Mouse (Mus musculus): ENCODE measurements around the gene Urah. TPM values are rescaled to one million over a fixed set of nuclear protein-coding genes. Genes with fewer than 3 reads are reported as not detected.

Gene Urah
- polyA plus RNA-seq, 1 experiment from 2014 or later = 0.23 TPM

DNA sequence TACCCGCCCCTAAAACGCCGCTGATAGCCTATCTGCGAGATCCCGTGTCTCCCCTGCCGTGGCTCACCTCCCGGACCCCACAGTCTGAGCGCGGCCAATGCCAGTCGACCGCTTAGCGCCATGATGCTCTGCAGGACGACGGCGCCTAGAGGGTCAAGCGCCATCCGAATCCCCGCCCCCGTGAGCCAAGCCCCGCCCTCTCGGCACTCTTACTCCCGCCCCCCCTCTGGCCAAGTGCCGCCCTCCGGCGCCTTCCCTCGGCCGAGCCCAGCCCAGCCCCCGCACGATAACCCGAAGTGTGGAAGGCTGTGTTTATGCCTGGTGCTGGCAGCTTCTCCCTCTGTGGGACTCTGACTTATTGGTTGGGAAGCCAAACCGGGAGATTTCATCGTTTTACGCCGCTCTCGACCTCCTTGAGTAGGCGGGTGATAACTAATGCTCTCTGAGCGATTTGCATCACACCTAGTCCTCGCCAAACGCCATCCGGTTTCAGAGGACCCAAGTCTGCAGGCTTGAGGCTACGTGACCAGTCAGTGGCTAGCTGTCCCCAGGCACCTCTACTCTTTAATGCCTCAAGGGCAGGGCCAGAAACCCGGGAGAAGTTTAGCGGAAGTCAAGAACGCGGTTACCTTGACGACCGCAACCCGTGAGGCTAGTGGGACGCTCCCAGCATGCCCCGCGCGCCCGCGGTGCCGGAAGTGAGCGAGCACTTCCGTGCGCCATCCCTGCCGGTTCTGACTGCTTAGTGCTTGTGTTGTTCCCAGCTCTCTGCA, 47.1 kb downstream of the Urah start, which contains the start of the genes Psmd13 and Sirt3:
Gene Psmd13 (plus strand): TSS at position 273 of the 773 bp plus-strand sequence.
Gene Sirt3 (minus strand): TSS at position 614 of the 773 bp plus-strand sequence.
- Histone ChIP-seq H3K4me2 (peak within 1 kb of the TSS; percentile 74), H3K4me1 (peaks cover 26% of the 10 kb centered on the region), H3K9ac (replicated peaks) (peak within 1 kb of the TSS; percentile 72), H3K27me3 (replicated peaks) (no peaks in the 10 kb centered on the region), H3K4me3 (replicated peaks) (peak within 1 kb of the TSS; percentile 75), H3K9me3 (replicated peaks) (no peaks in the 10 kb centered on the region), H3K36me3 (peaks cover 16% of the 10 kb centered on the region), H3K27ac (replicated peaks) (peak within 1 kb of the TSS; percentile 90)
- peak; percentile 96 for ATAC-seq (ENCODE audit: low FRiP score)
- under 1% methylated on average over 59 of the region's 59 CpGs for WGBS

DNA sequence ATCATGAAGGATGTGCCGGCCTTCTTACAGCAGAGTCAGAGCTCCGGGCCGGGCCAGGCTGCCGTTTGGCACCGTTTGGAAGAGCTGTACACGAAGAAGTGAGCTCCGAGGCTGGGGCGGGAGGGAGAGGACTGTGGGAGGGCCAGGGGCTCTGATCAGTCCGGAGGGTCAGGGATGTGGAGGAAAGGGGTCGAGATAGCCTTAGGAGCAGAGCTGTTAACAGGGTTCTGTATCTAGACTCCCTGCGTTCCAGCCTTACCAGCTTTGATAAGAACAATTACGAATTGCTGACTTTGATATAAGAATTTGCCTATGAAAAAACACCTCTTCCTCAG, 47.6 kb downstream of the Urah start:
- peak overlapping the region; percentile 74 for H3K4me2 ChIP-seq
- WGBS = under 1% methylated on average over 12 of the region's 12 CpGs
- peak overlapping the region; percentile 75 for H3K4me3 ChIP-seq (replicated peaks)
- peak overlapping the region; percentile 72 for H3K9ac ChIP-seq (replicated peaks)
- H3K9me3 ChIP-seq (replicated peaks) = no peaks in the 10 kb centered on the region
- ATAC-seq (ENCODE audit: low FRiP score) = peak; percentile 69; the same call in 1 of the 2 replicates
- peak overlapping the region; percentile 90 for H3K27ac ChIP-seq (replicated peaks)
- H3K27me3 ChIP-seq (replicated peaks) = no peaks in the 10 kb centered on the region
- H3K36me3 ChIP-seq = peaks cover 19% of the 10 kb centered on the region
- peaks cover 26% of the 10 kb centered on the region for H3K4me1 ChIP-seq

Other genes starting within 250 kb of the Urah start
- gene Olfr46, start 233.7 kb upstream of the Urah start, polyA plus RNA-seq (2015; fragmentation: Nextera tagmentation; extraction: Ambion mirVana) = 0.01 TPM in 1 of 2 replicates, not detected in the other
- not detected in 2 replicates for gene Olfr61, start 206.0 kb upstream of the Urah start, polyA plus RNA-seq (2015; fragmentation: Nextera tagmentation; extraction: Ambion mirVana)
- gene Olfr53, start 188.6 kb upstream of the Urah start, polyA plus RNA-seq (2015; fragmentation: Nextera tagmentation; extraction: Ambion mirVana) = not detected in 2 replicates
- gene Olfr539, start 175.1 kb upstream of the Urah start, polyA plus RNA-seq (2015; fragmentation: Nextera tagmentation; extraction: Ambion mirVana) = 0.01 TPM in 2 replicates
- gene Olfr45, start 153.1 kb upstream of the Urah start, polyA plus RNA-seq (2015; fragmentation: Nextera tagmentation; extraction: Ambion mirVana) = not detected in 2 replicates
- not detected in 2 replicates for gene Olfr541, start 137.8 kb upstream of the Urah start, polyA plus RNA-seq (2015; fragmentation: Nextera tagmentation; extraction: Ambion mirVana)
- gene Cyp2e1, start 71.3 kb upstream of the Urah start, polyA plus RNA-seq (2015; fragmentation: Nextera tagmentation; extraction: Ambion mirVana) = not detected in 2 replicates
- 0.47 and 0.73 TPM in 2 replicates for gene Syce1, start 47.2 kb upstream of the Urah start, polyA plus RNA-seq (2015; fragmentation: Nextera tagmentation; extraction: Ambion mirVana)
- gene Zfp941, start 12.8 kb upstream of the Urah start, polyA plus RNA-seq (2015; fragmentation: Nextera tagmentation; extraction: Ambion mirVana) = 29.4 and 33.1 TPM in 2 replicates
- not detected in 2 replicates for gene Scgb1c1, start 10.5 kb downstream of the Urah start, polyA plus RNA-seq (2015; fragmentation: Nextera tagmentation; extraction: Ambion mirVana)
- not detected in 2 replicates for gene Odf3, start 12.8 kb downstream of the Urah start, polyA plus RNA-seq (2015; fragmentation: Nextera tagmentation; extraction: Ambion mirVana)
- gene Gm45785, start 21.3 kb downstream of the Urah start, polyA plus RNA-seq (2015; fragmentation: Nextera tagmentation; extraction: Ambion mirVana) = not detected in 2 replicates
- 91.9 and 94.8 TPM in 2 replicates for gene Ric8a, start 21.9 kb downstream of the Urah start, polyA plus RNA-seq (2015; fragmentation: Nextera tagmentation; extraction: Ambion mirVana)
- 45.8 and 49.1 TPM in 2 replicates for gene Bet1l, start 22.6 kb downstream of the Urah start, polyA plus RNA-seq (2015; fragmentation: Nextera tagmentation; extraction: Ambion mirVana)
- gene Psmd13, start 47.0 kb downstream of the Urah start, polyA plus RNA-seq (2015; fragmentation: Nextera tagmentation; extraction: Ambion mirVana) = 253 and 254 TPM in 2 replicates
- gene Sirt3, start 47.3 kb downstream of the Urah start, polyA plus RNA-seq (2015; fragmentation: Nextera tagmentation; extraction: Ambion mirVana) = 61.9 and 67.8 TPM in 2 replicates
- 1.5 and 4.8 TPM in 2 replicates for gene Cox8b, start 65.4 kb downstream of the Urah start, polyA plus RNA-seq (2015; fragmentation: Nextera tagmentation; extraction: Ambion mirVana)
- 0.67 and 5.6 TPM in 2 replicates for gene Nlrp6, start 85.9 kb downstream of the Urah start, polyA plus RNA-seq (2015; fragmentation: Nextera tagmentation; extraction: Ambion mirVana)
- gene Pgghg, start 106.4 kb downstream of the Urah start, polyA plus RNA-seq (2015; fragmentation: Nextera tagmentation; extraction: Ambion mirVana) = 6.3 and 10.2 TPM in 2 replicates
- gene Ifitm5, start 115.3 kb downstream of the Urah start, polyA plus RNA-seq (2015; fragmentation: Nextera tagmentation; extraction: Ambion mirVana) = 3.0 and 4.5 TPM in 2 replicates
- not detected in 2 replicates for gene Gm45717, start 120.9 kb downstream of the Urah start, polyA plus RNA-seq (2015; fragmentation: Nextera tagmentation; extraction: Ambion mirVana)
- gene Ifitm2, start 121.0 kb downstream of the Urah start, polyA plus RNA-seq (2015; fragmentation: Nextera tagmentation; extraction: Ambion mirVana) = 197 and 409 TPM in 2 replicates
- gene Ifitm1, start 132.2 kb downstream of the Urah start, polyA plus RNA-seq (2015; fragmentation: Nextera tagmentation; extraction: Ambion mirVana) = 20.6 and 115 TPM in 2 replicates
- 50.1 and 243 TPM in 2 replicates for gene Ifitm3, start 175.8 kb downstream of the Urah start, polyA plus RNA-seq (2015; fragmentation: Nextera tagmentation; extraction: Ambion mirVana)
- gene Ifitm6, start 182.9 kb downstream of the Urah start, polyA plus RNA-seq (2015; fragmentation: Nextera tagmentation; extraction: Ambion mirVana) = 1.7 and 1.8 TPM in 2 replicates
- gene Gm17387, start 194.1 kb downstream of the Urah start, polyA plus RNA-seq (2015; fragmentation: Nextera tagmentation; extraction: Ambion mirVana) = not detected in 2 replicates
- gene B4galnt4, start 226.1 kb downstream of the Urah start, polyA plus RNA-seq (2015; fragmentation: Nextera tagmentation; extraction: Ambion mirVana) = 39.3 and 51.2 TPM in 2 replicates
- gene Pkp3, start 243.2 kb downstream of the Urah start, polyA plus RNA-seq (2015; fragmentation: Nextera tagmentation; extraction: Ambion mirVana) = 0.18 and 8.4 TPM in 2 replicates

All from neural tube, embryonic 15.5 days (tissue).